Mouse (Mus musculus) frontal cortex, adult 2 months (tissue): ENCODE results near the gene Kat2a. TPM values are rescaled to one million over a fixed set of nuclear protein-coding genes. Genes with fewer than 3 reads are reported as not detected.

Experiments
- DNase-seq, 2 experiments: peaks; one replicate each; pipeline ENCODE4 v3.0.0; 2022; ENCODE audit warnings: low spot score in 1 of 2; ENCODE audit errors: extremely low spot score in 1 of 2
- polyA plus RNA-seq: library from polyadenylated mRNA; depleted of rRNA; stranded (reverse); fragments of >200 nt; gene quantifications from 2 replicates; pipeline ENCODE4 v1.2.3, GENCODE M21; 2012

Gene Kat2a
- polyA plus RNA-seq, 1 experiment = 60.7 TPM

GRCm38 (mm10) chr11:100713174-100713573, 909 bp upstream of the Kat2a start:
- DNase-seq = no peak

- DNase-seq = no peak
These were observed 1.3 kb downstream of the Kat2a start for GRCm38 (mm10) chr11:100710977-100711376.

- DNase-seq = no peak
These were observed 1.7 kb downstream of the Kat2a start for GRCm38 (mm10) chr11:100710528-100710927.

- DNase-seq = no peak
These were observed 3.0 kb downstream of the Kat2a start for GRCm38 (mm10) chr11:100709201-100709810.

- no peak for DNase-seq
These were observed 7.0 kb downstream of the Kat2a start for GRCm38 (mm10) chr11:100705095-100705747.

- DNase-seq = no peak
These were observed 8.3 kb downstream of the Kat2a start, which contains the start of gene Dhx58 for GRCm38 (mm10) chr11:100703851-100704531. Dhx58 (minus strand) TSS chr11:100704271.

GRCm38 (mm10) chr11:100703366-100703765, 8.9 kb downstream of the Kat2a start:
- no peak for DNase-seq

- no peak for DNase-seq
These were observed 9.4 kb downstream of the Kat2a start for GRCm38 (mm10) chr11:100702906-100703305.

- DNase-seq = peak in 1 of 2 experiments; percentile 86
These were observed 10.0 kb downstream of the Kat2a start for GRCm38 (mm10) chr11:100702081-100702851.

- DNase-seq = no peak
These were observed 11.0 kb downstream of the Kat2a start for GRCm38 (mm10) chr11:100701301-100701700.

GRCm38 (mm10) chr11:100700710-100701109, 11.6 kb downstream of the Kat2a start:
- DNase-seq = no peak

GRCm38 (mm10) chr11:100697921-100698320, 14.3 kb downstream of the Kat2a start:
- DNase-seq = no peak

- DNase-seq = peak in 1 of 2 experiments; percentile 90
These were observed 17.3 kb downstream of the Kat2a start for GRCm38 (mm10) chr11:100694926-100695325.

- no peak for DNase-seq
These were observed 19.1 kb downstream of the Kat2a start for GRCm38 (mm10) chr11:100693154-100693553.

- no peak for DNase-seq
These were observed 20.1 kb downstream of the Kat2a start, which contains the start of gene Zfp385c for GRCm38 (mm10) chr11:100692164-100692616. Zfp385c (minus strand) TSS chr11:100692455.

GRCm38 (mm10) chr11:100690389-100690788, 21.9 kb downstream of the Kat2a start:
- DNase-seq = no peak

- DNase-seq = no peak
These were observed 23.8 kb downstream of the Kat2a start for GRCm38 (mm10) chr11:100688443-100688842.

GRCm38 (mm10) chr11:100687265-100687664, 25.0 kb downstream of the Kat2a start:
- DNase-seq = no peak

- no peak for DNase-seq
These were observed 26.9 kb downstream of the Kat2a start for GRCm38 (mm10) chr11:100685371-100685770.

- DNase-seq = no peak
These were observed 28.2 kb downstream of the Kat2a start for GRCm38 (mm10) chr11:100684084-100684483.

- DNase-seq = no peak
These were observed 29.7 kb downstream of the Kat2a start for GRCm38 (mm10) chr11:100682526-100682925.
